Mouse (Mus musculus) midbrain, embryonic 10.5 days (tissue): ENCODE measurements at regions not wholly inside any gene's neighbourhood (a gene's known extent, or its start where the extent isn't known, plus 50 kb on each side); places are given as distances from the start of the nearest gene placed in this dataset.

Source experiments
- DNase-seq: peaks from one replicate; pipeline ENCODE4 v3.0.0-alpha.2; 2017; ENCODE audit warnings: low spot score
- H3K27ac ChIP-seq: fragments of 300-500 bp; sonication (generic); replicated peaks from 2 replicates; pipeline ENCODE4 v1.5.1; 2016; ENCODE audit warnings: mild to moderate bottlenecking
- H3K27me3 ChIP-seq: fragments of 300-500 bp; sonication (generic); 2 replicates; pipeline ENCODE4 v1.6.1; 2016; ENCODE audit warnings: low read depth, mild to moderate bottlenecking; ENCODE audit not compliant: poor library complexity, severe bottlenecking
- H3K36me3 ChIP-seq: fragments of 300-500 bp; sonication (generic); 2 replicates; pipeline ENCODE4 v1.6.1; 2016; ENCODE audit warnings: mild to moderate bottlenecking, moderate library complexity
- H3K4me1 ChIP-seq: fragments of 300-500 bp; sonication (generic); 2 replicates; pipeline ENCODE4 v1.6.1; 2016
- H3K4me3 ChIP-seq: fragments of 300-500 bp; sonication (generic); 2 replicates; pipeline ENCODE4 v1.5.1; 2016; ENCODE audit warnings: mild to moderate bottlenecking, moderate library complexity
- H3K9me3 ChIP-seq: fragments of 300-500 bp; sonication (generic); replicated peaks from 2 replicates; pipeline ENCODE4 v1.6.1; 2016; ENCODE audit warnings: mild to moderate bottlenecking
- WGBS: fragments of 180-500 bp; shearing (Covaris S2); methylation state at CpG from one replicate; pipeline ENCODE4 v1.1.7; 2016; 5-methylcytosine and 5-hydroxymethylcytosine counted together

DNA sequence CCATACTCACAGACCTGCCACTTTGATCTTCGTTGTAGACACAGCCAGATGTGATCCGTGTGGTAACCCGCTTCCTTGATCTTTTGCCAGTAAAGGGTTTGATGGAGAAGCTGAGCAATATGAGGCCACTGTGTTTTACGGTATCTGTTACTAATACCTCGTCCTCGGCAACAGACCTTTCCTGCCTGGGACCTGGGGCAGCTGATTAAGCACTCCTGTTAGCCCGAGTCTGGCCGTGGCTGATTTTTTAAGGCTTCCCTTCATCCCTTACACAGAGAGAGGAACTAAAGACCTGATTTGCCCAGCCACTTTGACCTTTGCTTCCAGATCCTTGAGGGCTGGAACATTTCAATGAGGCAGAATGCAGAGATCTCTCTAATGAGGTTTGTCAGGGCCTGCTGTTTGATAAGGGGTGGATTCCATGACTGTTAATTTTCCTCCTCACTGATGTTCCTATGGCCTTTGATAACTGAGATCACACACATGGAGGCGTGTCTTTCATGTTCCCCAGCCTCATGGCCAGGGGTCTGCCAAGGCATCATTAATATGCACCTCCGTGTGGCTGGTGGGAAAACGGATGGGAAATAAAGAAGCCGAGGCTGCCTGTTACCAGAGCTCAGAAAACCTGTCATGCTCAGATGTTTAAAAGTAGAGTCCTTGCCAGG lies 231.0 kb upstream of the Mpped2 start:
- Histone ChIP-seq H3K36me3 (no peaks in the 10 kb centered on the region), H3K4me1 (peaks cover 20% of the 10 kb centered on the region), H3K27ac (no peak overlapping the region), H3K27me3 (no peaks in the 10 kb centered on the region), H3K4me3 (no peak overlapping the region), H3K9me3 (no peaks in the 10 kb centered on the region)
- DNase-seq, result no peak
- 77% methylated on average over 12 of the region's 12 CpGs for WGBS

DNA sequence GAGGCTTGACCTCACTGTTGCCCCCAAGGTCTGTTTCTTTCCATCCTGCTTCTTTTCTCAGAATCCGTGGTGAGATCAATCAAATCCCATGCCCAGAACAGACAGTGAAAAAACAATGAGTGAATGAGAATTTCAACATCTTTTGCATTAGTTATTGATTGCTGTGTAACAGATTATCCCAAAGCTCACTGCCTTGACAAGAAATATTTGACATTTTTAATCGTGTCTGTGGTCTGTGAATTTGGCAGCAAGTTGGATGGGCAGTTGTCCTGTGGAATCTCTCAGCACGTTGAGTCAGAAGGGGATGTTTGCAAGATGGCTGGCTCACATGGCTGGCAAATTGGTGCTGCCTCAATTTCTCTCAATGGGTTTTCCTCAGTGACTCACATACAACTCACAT lies 228.0 kb upstream of the Mpped2 start:
- Histone ChIP-seq H3K27me3 (no peaks in the 10 kb centered on the region), H3K36me3 (no peaks in the 10 kb centered on the region), H3K4me1 (peaks cover 20% of the 10 kb centered on the region), H3K27ac (no peak overlapping the region), H3K4me3 (no peak overlapping the region), H3K9me3 (no peaks in the 10 kb centered on the region)
- WGBS, result 67% methylated on average over 3 of the region's 3 CpGs
- DNase-seq, result no peak

DNA sequence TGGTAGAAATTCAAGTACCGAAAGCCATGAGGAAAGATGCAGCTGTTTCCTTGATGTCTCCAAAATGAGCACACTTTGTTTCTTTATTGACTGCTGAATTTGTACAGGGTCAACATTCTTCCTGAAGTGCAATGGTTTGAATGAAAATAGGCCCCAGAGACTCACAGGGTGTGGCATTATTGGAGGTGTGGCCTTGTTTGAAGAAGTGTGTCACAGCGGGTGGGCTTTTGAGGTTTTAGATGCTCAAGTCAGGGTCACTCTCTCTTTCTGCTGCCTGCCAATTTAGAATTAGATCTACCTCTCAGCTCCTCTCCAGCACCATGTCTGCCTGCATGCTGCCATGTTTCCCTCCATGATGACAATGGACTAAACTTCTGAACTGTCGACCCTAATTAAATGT lies 227.2 kb upstream of the Mpped2 start:
- Histone ChIP-seq H3K27me3 (no peaks in the 10 kb centered on the region), H3K4me3 (no peak overlapping the region), H3K9me3 (no peaks in the 10 kb centered on the region), H3K4me1 (peaks cover 18% of the 10 kb centered on the region), H3K36me3 (no peaks in the 10 kb centered on the region), H3K27ac (no peak overlapping the region)
- WGBS, result 88% methylated on average over 3 of the region's 3 CpGs
- DNase-seq, result no peak

DNA sequence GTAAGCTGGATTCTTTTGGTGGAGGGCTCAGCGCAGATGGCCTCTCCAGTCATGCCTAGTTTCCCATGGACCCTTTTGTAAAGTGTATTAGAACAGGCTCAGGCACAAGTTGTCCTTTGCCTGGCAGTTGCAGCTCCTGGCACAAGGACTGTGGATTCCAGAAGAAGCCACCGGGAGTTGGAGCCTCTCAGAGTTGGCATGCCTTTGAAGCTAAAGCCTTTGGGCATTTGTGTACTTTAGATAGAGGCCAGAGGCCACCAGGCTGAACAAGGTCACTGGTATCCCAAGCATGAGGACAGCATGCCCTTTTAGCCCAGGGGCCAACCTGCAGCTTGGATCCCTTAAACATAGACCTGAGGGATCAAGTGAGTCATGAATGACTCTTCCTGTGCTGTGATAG lies 223.9 kb upstream of the Mpped2 start:
- no peak for DNase-seq
- WGBS, result 88% methylated on average over 2 of the region's 2 CpGs
- H3K36me3 ChIP-seq, result no peaks in the 10 kb centered on the region
- no peak overlapping the region for H3K4me3 ChIP-seq
- no peaks in the 10 kb centered on the region for H3K9me3 ChIP-seq
- no peaks in the 10 kb centered on the region for H3K4me1 ChIP-seq
- no peaks in the 10 kb centered on the region for H3K27me3 ChIP-seq
- no peak overlapping the region for H3K27ac ChIP-seq

DNA sequence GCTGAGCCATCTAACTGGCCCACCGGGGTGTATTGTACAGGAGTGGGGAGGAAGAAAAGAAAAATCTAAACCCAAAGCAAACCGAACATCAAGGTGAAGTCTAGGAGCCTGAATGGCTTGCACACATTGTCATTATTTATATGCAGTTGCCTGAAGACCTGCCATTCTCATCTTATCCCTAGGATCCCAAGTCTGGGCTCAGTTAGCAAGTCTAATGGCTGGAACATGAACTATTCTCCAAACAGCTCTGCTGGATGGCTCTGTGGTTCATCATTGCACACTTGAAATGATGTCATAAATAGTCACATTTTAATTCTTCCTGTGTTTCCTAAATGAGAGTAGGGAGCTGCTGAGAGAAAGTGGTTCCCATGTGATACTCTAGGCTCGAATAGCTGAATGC lies 219.6 kb upstream of the Mpped2 start:
- H3K4me1 ChIP-seq, result no peaks in the 10 kb centered on the region
- no peak overlapping the region for H3K4me3 ChIP-seq
- H3K27me3 ChIP-seq, result no peaks in the 10 kb centered on the region
- no peaks in the 10 kb centered on the region for H3K36me3 ChIP-seq
- no peak overlapping the region for H3K27ac ChIP-seq
- 85% methylated on average over 3 of the region's 3 CpGs for WGBS
- no peaks in the 10 kb centered on the region for H3K9me3 ChIP-seq
- no peak for DNase-seq

DNA sequence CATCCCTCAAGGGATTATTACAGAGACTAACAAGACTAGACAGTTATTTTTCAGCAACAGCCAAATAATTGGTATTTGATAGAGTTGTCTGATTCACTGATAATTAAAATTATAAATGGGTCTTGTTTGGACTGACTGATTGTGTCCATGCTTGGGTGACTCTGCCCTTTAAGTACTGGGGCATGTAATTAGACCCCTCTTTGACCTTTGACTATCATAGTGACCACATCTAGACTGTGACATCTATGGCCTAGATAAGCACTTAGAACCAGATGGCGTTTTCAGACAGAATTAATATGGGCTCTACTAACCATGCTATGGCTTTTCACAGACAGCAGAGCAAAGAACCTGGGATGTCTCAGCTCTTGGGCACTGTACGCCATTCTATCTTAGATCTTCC lies 215.1 kb upstream of the Mpped2 start:
- 82% methylated on average over 2 of the region's 2 CpGs for WGBS

DNA sequence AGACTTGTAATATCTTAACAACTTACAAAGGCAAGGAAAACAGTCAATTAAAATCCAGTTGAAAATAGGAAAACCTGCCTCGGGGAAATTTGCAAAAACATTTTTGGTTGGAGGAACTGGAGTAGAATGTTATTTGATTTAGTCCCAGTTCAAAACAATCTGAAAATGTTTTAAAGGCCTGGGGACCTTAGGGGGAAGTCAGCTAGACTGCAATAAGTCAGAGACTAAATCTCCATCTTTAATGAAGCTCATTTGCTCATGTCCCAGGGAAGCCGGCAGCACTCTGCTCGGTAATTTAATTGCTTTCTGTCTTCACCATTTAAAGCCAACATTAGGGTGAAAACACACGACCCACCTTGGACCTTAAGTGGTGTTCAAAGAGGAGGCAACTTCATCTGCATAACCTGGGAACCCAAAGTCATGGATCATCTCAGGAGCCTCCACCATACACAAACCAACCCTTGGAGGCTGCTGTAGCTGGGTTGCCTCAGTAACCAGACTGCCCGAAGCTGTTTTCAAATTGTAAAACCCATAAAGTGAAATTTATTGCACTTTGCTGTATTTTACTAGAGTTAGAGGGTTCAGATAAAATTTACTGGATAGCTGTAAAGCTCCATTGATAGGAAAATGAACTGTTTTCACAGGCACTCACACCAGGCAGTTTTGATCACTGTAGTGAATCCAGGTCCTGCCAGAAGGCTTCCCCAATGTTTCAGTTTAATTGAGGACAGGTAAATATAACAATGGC lies 205.6 kb upstream of the Mpped2 start:
- Histone ChIP-seq H3K27me3 (no peaks in the 10 kb centered on the region), H3K36me3 (no peaks in the 10 kb centered on the region), H3K27ac (no peak overlapping the region), H3K4me3 (no peak overlapping the region), H3K9me3 (no peaks in the 10 kb centered on the region), H3K4me1 (no peaks in the 10 kb centered on the region)
- WGBS, result 77% methylated on average over 5 of the region's 5 CpGs
- no peak for DNase-seq

More for the DNA sequence above, 215.1 kb upstream of the Mpped2 start:
- Histone ChIP-seq H3K27ac (no peak overlapping the region), H3K36me3 (no peaks in the 10 kb centered on the region), H3K4me1 (no peaks in the 10 kb centered on the region), H3K27me3 (no peaks in the 10 kb centered on the region), H3K4me3 (no peak overlapping the region), H3K9me3 (no peaks in the 10 kb centered on the region)
- DNase-seq, result no peak

GRCm38 (mm10) chr2:106498735-106499134 lies 194.3 kb upstream of the Mpped2 start:
- H3K4me3 ChIP-seq, result no peak overlapping the region
- DNase-seq, result no peak
- H3K27ac ChIP-seq, result no peak overlapping the region
- no peaks in the 10 kb centered on the region for H3K9me3 ChIP-seq
- H3K27me3 ChIP-seq, result no peaks in the 10 kb centered on the region
- no peaks in the 10 kb centered on the region for H3K36me3 ChIP-seq
- H3K4me1 ChIP-seq, result peaks cover 28% of the 10 kb centered on the region

DNA sequence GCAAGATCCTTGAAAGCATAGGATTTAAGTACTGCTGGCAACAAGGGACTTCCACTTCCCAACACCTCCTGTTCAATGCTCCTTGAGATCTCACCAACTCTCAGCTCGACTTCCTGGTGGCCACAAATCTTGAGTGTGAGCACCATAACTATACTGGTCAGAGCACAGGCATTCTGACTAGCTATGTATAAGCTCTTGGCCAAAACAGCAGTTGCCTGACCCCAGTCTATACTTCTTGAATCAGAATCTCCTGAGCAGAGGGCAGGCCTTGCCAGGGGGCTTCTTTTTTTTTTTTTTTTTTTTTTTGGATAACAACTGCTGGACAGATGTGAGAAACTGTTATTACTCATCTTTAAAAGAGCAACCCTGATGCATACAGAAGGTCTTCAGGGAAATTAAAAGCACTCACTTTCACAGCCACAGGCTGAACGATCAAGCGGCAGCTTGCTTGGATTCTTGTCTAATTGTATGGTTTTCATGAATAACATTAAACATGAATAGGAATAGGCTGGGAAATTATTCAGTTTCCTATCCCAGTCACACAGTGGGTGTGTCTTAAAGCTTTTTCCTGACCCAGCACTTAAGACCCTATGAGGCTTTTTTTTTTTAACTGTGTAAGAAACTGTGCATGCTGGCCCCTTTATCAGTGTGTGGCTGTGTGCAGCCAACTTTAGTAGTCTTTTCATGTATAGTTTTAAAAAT lies 193.7 kb upstream of the Mpped2 start:
- DNase-seq, result no peak
- H3K4me3 ChIP-seq, result no peak overlapping the region
- no peaks in the 10 kb centered on the region for H3K27me3 ChIP-seq
- peaks cover 28% of the 10 kb centered on the region for H3K4me1 ChIP-seq
- WGBS, result 54% methylated on average over 3 of the region's 3 CpGs
- H3K9me3 ChIP-seq, result no peaks in the 10 kb centered on the region
- H3K36me3 ChIP-seq, result no peaks in the 10 kb centered on the region
- H3K27ac ChIP-seq, result no peak overlapping the region

DNA sequence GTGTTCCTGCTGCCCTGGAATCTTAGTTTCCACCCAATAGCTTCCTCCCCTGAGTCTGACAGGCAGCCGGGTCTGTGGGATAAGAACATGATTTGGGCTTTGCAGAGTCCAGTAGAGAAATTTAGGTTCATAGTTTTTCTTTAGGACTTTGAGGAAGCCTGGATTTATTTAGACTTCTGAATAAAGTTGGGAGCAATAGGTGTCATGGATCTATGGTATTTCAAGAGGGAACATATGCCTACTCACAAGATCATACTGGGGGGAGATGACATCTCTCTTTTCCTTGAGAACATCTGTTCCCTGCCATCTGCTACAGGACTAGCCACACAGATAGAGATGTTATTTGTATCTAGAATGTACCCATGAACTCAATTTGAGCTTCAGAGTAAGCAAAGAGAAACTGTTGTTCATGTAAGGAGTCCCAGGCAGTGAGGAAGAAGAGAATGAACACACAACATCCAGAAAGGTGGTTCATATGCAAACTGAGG lies 188.1 kb upstream of the Mpped2 start:
- H3K27me3 ChIP-seq, result no peaks in the 10 kb centered on the region
- no peak for DNase-seq
- no peaks in the 10 kb centered on the region for H3K9me3 ChIP-seq
- H3K4me1 ChIP-seq, result peaks cover under 1% of the 10 kb centered on the region
- no peaks in the 10 kb centered on the region for H3K36me3 ChIP-seq
- H3K27ac ChIP-seq, result no peak overlapping the region
- WGBS, result 88% methylated on average over 1 of the region's 1 CpGs
- no peak overlapping the region for H3K4me3 ChIP-seq

DNA sequence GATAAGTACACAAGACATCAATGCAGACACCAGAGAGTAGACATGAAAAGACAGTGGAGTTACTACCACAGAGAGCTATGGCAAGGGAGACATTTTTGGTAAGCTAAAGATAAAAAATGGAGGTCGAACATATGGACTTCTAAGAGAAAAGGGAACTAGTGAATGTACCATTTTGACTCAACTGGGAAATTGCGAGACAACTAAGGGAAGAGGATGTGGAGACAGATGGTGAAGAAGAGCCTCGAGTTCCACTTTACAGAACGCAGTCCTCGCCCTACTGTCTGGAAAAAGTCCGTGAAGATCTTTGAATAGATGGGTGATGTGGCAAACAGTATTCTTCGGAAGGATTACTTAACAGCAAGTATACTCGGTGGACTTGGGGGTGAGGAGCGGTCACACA lies 181.2 kb upstream of the Mpped2 start:
- peaks cover 14% of the 10 kb centered on the region for H3K4me1 ChIP-seq
- H3K4me3 ChIP-seq, result no peak overlapping the region
- no peaks in the 10 kb centered on the region for H3K9me3 ChIP-seq
- WGBS, result 89% methylated on average over 9 of the region's 9 CpGs
- no peaks in the 10 kb centered on the region for H3K27me3 ChIP-seq
- no peaks in the 10 kb centered on the region for H3K36me3 ChIP-seq
- H3K27ac ChIP-seq, result no peak overlapping the region
- no peak for DNase-seq

- H3K9me3 ChIP-seq, result no peaks in the 10 kb centered on the region
- H3K27ac ChIP-seq, result 0 out of 2 replicates have a peak overlapping the region, but pooled peaks have one; percentile 17
- no peaks in the 10 kb centered on the region for H3K36me3 ChIP-seq
- DNase-seq, result no peak
- no peaks in the 10 kb centered on the region for H3K27me3 ChIP-seq
- no peak overlapping the region for H3K4me3 ChIP-seq
- H3K4me1 ChIP-seq, result peaks cover 14% of the 10 kb centered on the region
- 39% methylated on average over 14 of the region's 14 CpGs for WGBS
Observed at GRCm38 (mm10) chr2:106512338-106513024, 180.6 kb upstream of the Mpped2 start.
